Mouse (Mus musculus) ES-E14 (cell line): ENCODE measurements around the gene Inpp4b. TPM values are rescaled to one million over a fixed set of nuclear protein-coding genes. Genes with fewer than 3 reads are reported as not detected.

Source experiments
- DNase-seq: peaks from one replicate; pipeline ENCODE4 v3.0.0-alpha.2; 2013; ENCODE audit warnings: low read depth, low spot score
- H3K27ac ChIP-seq: 2 replicates; pipeline ENCODE4 v1.5.1; 2012; ENCODE audit warnings: low read depth, mild to moderate bottlenecking, low read length, moderate library complexity, mixed read lengths; ENCODE audit not compliant: poor library complexity, insufficient read depth, severe bottlenecking
- H3K36me3 ChIP-seq: 2 replicates; pipeline ENCODE4 v1.6.1; 2012; ENCODE audit warnings: mild to moderate bottlenecking, low read length, moderate library complexity, mixed read lengths; ENCODE audit not compliant: control insufficient read depth, poor library complexity, insufficient read depth, severe bottlenecking
- H3K4me1 ChIP-seq, 2 experiments: fragments of 150-350 bp in 1 of 2; sonication (generic) in 1 of 2; 2 replicates each; pipeline ENCODE4 v1.6.1; 2012; ENCODE audit warnings: low read length in 2 of 2, mild to moderate bottlenecking in 1 of 2, mixed read lengths in 1 of 2; ENCODE audit not compliant: control insufficient read depth in 2 of 2, insufficient read depth in 2 of 2, poor library complexity in 1 of 2
- H3K4me3 ChIP-seq, 2 experiments: fragments of 150-350 bp in 1 of 2; sonication (generic) in 1 of 2; 2 replicates each; pipeline ENCODE4 v1.5.1; 2012; ENCODE audit warnings: low read length in 2 of 2, low read depth in 1 of 2, mild to moderate bottlenecking in 1 of 2, mixed read lengths in 1 of 2; ENCODE audit not compliant: insufficient read depth in 1 of 2, poor library complexity in 1 of 2, severe bottlenecking in 1 of 2
- H3K9ac ChIP-seq: 2 replicates; pipeline ENCODE4 v1.6.1; 2012; ENCODE audit warnings: low read depth, mild to moderate bottlenecking, low read length, mixed read lengths; ENCODE audit not compliant: poor library complexity, insufficient read depth, severe bottlenecking
- H3K9me3 ChIP-seq: fragments of 150-350 bp; sonication (generic); 2 replicates; pipeline ENCODE4 v1.6.1; 2012; ENCODE audit warnings: low read depth, mild to moderate bottlenecking, low read length; ENCODE audit not compliant: control insufficient read depth, insufficient read depth
- CHD2 ChIP-seq: IDR thresholded peaks from 2 replicates; pipeline ENCODE4 v1.6.1; 2014; ENCODE audit warnings: mild to moderate bottlenecking, low read depth, low read length, inconsistent platforms
- HCFC1 ChIP-seq: IDR thresholded peaks from 2 replicates; pipeline ENCODE4 v1.6.1; 2012; ENCODE audit warnings: low read length, inconsistent platforms, borderline replicate concordance; ENCODE audit not compliant: insufficient read depth
- MAFK ChIP-seq: IDR thresholded peaks from 2 replicates; pipeline ENCODE4 v1.6.1; 2014; ENCODE audit warnings: mild to moderate bottlenecking, low read depth, low read length, inconsistent platforms; ENCODE audit not compliant: insufficient read depth
- ZC3H11A ChIP-seq: IDR thresholded peaks from 2 replicates; pipeline ENCODE4 v1.6.1; 2012; ENCODE audit warnings: low read depth, mild to moderate bottlenecking, inconsistent platforms, low read length, borderline replicate concordance
- ZNF384 ChIP-seq: IDR thresholded peaks from 2 replicates; pipeline ENCODE4 v1.6.1; 2012; ENCODE audit warnings: low read depth, low read length, inconsistent platforms
- in situ Hi-C, 2 experiments: fragments of 600-800 bp; cut with MboI; formaldehyde crosslinking; loops; one replicate each; pipeline ENCODE4 v1.15.1; 2025; ENCODE audit warnings: low sequenced_read_pairs in 2 of 2, inconsistent platforms in 1 of 2; ENCODE audit not compliant: unreplicated experiment in 2 of 2
- total RNA-seq: library from RNA; depleted of rRNA; stranded (reverse); fragments of 300-350 nt; gene quantifications from 2 replicates; pipeline ENCODE4 v1.2.3, GENCODE M21; 2012

The Inpp4b gene
- total RNA-seq, 1 experiment, result 0.98 TPM

GRCm38 (mm10) chr8:81388953-81389352 is 46.6 kb downstream of the Inpp4b start:
- Histone ChIP-seq H3K4me3 (no peak overlapping the region), H3K4me1 (no peaks in the 10 kb centered on the region), H3K36me3 (no peaks in the 10 kb centered on the region), H3K9me3 (no peaks in the 10 kb centered on the region), H3K9ac (no peak overlapping the region), H3K27ac (no peak overlapping the region)
- in situ Hi-C loops, result no loop called here
- no peak for DNase-seq
- no peak for TF ChIP-seq MAFK
- TF ChIP-seq CHD2, result no peak
- TF ChIP-seq ZC3H11A, result no peak
- no peak for TF ChIP-seq ZNF384
- TF ChIP-seq HCFC1, result no peak

GRCm38 (mm10) chr8:81399071-81399470 is 56.7 kb downstream of the Inpp4b start:
- no peak for DNase-seq
- Histone ChIP-seq H3K36me3 (no peaks in the 10 kb centered on the region), H3K9me3 (no peaks in the 10 kb centered on the region), H3K4me3 (no peak overlapping the region), H3K27ac (no peak overlapping the region), H3K9ac (no peak overlapping the region), H3K4me1 (no peaks in the 10 kb centered on the region)
- in situ Hi-C loops, result no loop called here
- no peak for TF ChIP-seq ZC3H11A
- no peak for TF ChIP-seq ZNF384
- TF ChIP-seq CHD2, result no peak
- no peak for TF ChIP-seq HCFC1
- no peak for TF ChIP-seq MAFK

DNA sequence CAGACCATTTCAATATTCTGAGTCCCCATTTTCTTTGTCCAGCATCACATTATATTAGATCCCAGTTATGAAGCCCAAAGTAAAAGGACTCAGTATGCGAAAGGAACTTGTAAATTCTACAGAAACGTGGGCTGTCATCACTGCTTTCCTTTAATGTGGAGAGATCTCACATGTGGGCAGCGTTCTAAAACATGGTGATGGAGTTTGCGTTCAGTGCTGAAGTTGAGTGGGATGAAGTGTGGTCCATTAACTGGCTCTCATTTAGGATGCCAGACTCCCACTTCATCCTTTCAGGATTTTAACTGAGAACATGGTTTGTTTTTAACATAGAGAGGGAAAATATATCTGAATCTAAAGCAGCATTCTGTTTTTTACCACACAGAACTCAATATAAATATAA is 57.1 kb downstream of the Inpp4b start:
- Histone ChIP-seq H3K9me3 (no peaks in the 10 kb centered on the region), H3K4me1 (no peaks in the 10 kb centered on the region), H3K4me3 (no peak overlapping the region), H3K36me3 (no peaks in the 10 kb centered on the region), H3K27ac (no peak overlapping the region), H3K9ac (no peak overlapping the region)
- in situ Hi-C loops, result no loop called here
- TF ChIP-seq ZC3H11A (no peak), MAFK (no peak), HCFC1 (no peak), ZNF384 (no peak), CHD2 (no peak)
- DNase-seq, result no peak

GRCm38 (mm10) chr8:81412707-81413106 is 70.4 kb downstream of the Inpp4b start:
- H3K4me3 ChIP-seq, result no peak overlapping the region
- in situ Hi-C loops, result no loop called here
- H3K36me3 ChIP-seq, result no peaks in the 10 kb centered on the region
- H3K9me3 ChIP-seq, result no peaks in the 10 kb centered on the region
- no peak for DNase-seq
- no peak overlapping the region for H3K9ac ChIP-seq
- TF ChIP-seq ZC3H11A (no peak), CHD2 (no peak), ZNF384 (no peak), MAFK (no peak), HCFC1 (no peak)
- H3K27ac ChIP-seq, result no peak overlapping the region
- no peaks in the 10 kb centered on the region for H3K4me1 ChIP-seq

- DNase-seq, result no peak
- Histone ChIP-seq H3K4me3 (no peak overlapping the region), H3K27ac (no peak overlapping the region), H3K9ac (no peak overlapping the region), H3K36me3 (no peaks in the 10 kb centered on the region), H3K4me1 (no peaks in the 10 kb centered on the region), H3K9me3 (no peaks in the 10 kb centered on the region)
- TF ChIP-seq MAFK (no peak), HCFC1 (no peak), ZC3H11A (no peak), CHD2 (no peak), ZNF384 (no peak)
- in situ Hi-C loops, result no loop called here
Measured at GRCm38 (mm10) chr8:81443957-81444356, 101.6 kb downstream of the Inpp4b start.
